Mouse (Mus musculus): ENCODE measurements around the gene Gsdmc3. TPM values are rescaled to one million over a fixed set of nuclear protein-coding genes. Genes with fewer than 3 reads are reported as not detected.
"Not testable (repeated sequence)": the region's sequence is repeated elsewhere in the genome, so short reads cannot be mapped to it uniquely, and the experiment has no call there.

Gsdmc3 gene
- polyA plus RNA-seq, 1 experiment from 2014 or later = not detected

DNA sequence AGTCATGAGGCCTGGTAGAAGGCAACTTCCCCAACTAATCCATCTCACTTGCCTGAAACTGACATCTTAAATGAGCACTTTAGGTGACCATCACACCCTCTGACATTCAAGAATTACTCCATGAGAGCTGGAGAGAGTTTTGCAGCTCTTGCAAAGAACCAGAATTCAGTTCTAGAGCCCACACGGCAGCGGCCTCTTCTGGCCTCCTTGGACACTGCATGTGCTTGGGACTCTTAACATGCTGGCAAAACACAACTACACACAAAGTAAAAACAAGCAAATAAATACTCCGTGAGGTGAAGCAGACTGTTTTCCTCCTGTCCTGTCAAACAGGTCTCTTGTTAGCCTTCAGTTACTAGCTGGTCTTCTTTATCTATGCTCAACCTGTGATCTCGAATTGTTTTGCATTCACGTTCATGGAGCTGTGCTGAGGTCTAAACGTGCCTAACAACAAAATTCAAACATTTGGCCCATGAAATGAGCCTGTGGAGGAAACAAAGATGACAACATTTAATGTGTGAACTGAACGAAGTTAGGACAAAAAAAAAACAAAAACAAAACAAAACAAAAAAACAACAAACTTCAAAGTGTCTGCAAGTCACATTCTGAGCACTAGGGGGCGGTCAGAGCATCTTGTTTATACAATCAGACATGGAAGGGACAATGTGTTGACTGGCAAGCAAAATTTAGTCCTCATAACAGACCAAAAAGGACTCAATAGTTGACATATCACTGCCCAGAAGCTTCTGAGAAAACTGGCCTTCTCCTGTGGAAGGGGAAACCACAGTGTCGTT lies 17.4 kb upstream of the Gsdmc3 start:
- H3K4me2 ChIP-seq (ENCODE audit: low read depth, low read length); H3K27me3 ChIP-seq (ENCODE audit: control insufficient read depth, insufficient read depth, low read length); H3K27ac ChIP-seq (replicated peaks; ENCODE audit: low read depth, low read length); H3K9ac ChIP-seq (replicated peaks; ENCODE audit: low read length); H3K4me3 ChIP-seq (ENCODE audit: low read depth, low read length); ATAC-seq (replicated peaks; ENCODE audit: insufficient number of reproducible peaks, low FRiP score, low TSS enrichment, low read depth); H3K36me3 ChIP-seq (replicated peaks; ENCODE audit: control insufficient read depth, insufficient read depth, low read depth, low read length); H3K9me3 ChIP-seq (replicated peaks; ENCODE audit: control insufficient read depth, low read length); H3K4me1 ChIP-seq (ENCODE audit: control insufficient read depth, insufficient read depth, low read length): not testable (repeated sequence)
- WGBS = 34% methylated on average over 9 of the region's 9 CpGs
- DNase-seq (ENCODE audit: low spot score) = peak; percentile 57

DNA sequence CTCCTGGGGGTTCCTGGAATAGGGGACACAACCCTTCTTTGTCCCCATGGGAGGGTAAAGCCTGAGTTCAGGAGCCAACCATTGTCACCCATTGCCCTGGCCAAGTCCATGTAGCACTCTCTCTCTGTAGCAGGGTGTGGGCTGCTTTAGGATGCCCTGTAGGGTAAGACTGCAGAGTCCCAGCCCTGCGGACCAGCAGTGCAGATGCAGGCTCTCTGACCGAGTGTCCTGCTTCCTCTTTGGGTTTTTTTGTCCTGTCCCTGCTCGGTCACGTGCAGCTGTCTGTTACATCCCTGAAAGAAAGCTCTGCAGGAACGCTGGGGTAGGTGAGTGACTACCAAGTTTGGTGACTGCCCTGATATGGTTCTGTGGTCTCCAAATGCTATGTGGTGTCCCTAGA lies 10.1 kb upstream of the Gsdmc3 start:
- not testable (repeated sequence) for H3K4me1 ChIP-seq (ENCODE audit: control insufficient read depth, insufficient read depth, low read length); DNase-seq (ENCODE audit: low spot score); ATAC-seq (replicated peaks; ENCODE audit: insufficient number of reproducible peaks, low FRiP score, low TSS enrichment, low read depth); H3K27ac ChIP-seq (replicated peaks; ENCODE audit: low read depth, low read length); H3K9ac ChIP-seq (replicated peaks; ENCODE audit: low read length); H3K27me3 ChIP-seq (ENCODE audit: control insufficient read depth, insufficient read depth, low read length); H3K4me2 ChIP-seq (ENCODE audit: low read depth, low read length); H3K4me3 ChIP-seq (ENCODE audit: low read depth, low read length); H3K36me3 ChIP-seq (replicated peaks; ENCODE audit: control insufficient read depth, insufficient read depth, low read depth, low read length); H3K9me3 ChIP-seq (replicated peaks; ENCODE audit: control insufficient read depth, low read length)
- 81% methylated on average over 4 of the region's 5 CpGs for WGBS

DNA sequence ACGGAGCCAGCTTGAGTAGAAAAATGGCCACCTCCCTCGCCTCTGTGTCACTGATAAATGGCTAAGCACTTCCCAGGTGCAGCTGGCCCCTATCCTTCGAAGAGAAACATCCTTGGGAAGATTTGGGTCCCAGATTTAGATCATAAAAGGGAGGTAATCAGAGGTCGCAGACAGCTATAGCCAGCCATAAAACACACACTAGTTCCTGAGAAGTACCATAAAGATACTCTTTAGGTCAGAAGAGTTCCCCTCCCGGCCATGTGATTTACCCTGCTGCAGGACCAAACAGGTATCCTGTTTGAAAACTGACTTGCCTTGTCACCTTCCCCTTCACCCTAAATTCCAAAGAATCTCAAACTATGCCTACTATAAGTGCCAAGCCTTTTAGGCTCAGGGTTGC lies 9.6 kb upstream of the Gsdmc3 start:
- not testable (repeated sequence) for H3K9ac ChIP-seq (replicated peaks; ENCODE audit: low read length); ATAC-seq (replicated peaks; ENCODE audit: insufficient number of reproducible peaks, low FRiP score, low TSS enrichment, low read depth); DNase-seq (ENCODE audit: low spot score); H3K27me3 ChIP-seq (ENCODE audit: control insufficient read depth, insufficient read depth, low read length); H3K9me3 ChIP-seq (replicated peaks; ENCODE audit: control insufficient read depth, low read length); H3K4me2 ChIP-seq (ENCODE audit: low read depth, low read length); H3K4me1 ChIP-seq (ENCODE audit: control insufficient read depth, insufficient read depth, low read length); H3K27ac ChIP-seq (replicated peaks; ENCODE audit: low read depth, low read length); H3K4me3 ChIP-seq (ENCODE audit: low read depth, low read length); H3K36me3 ChIP-seq (replicated peaks; ENCODE audit: control insufficient read depth, insufficient read depth, low read depth, low read length)
- WGBS = no CpG with 5 or more reads among the region's 5 CpGs

DNA sequence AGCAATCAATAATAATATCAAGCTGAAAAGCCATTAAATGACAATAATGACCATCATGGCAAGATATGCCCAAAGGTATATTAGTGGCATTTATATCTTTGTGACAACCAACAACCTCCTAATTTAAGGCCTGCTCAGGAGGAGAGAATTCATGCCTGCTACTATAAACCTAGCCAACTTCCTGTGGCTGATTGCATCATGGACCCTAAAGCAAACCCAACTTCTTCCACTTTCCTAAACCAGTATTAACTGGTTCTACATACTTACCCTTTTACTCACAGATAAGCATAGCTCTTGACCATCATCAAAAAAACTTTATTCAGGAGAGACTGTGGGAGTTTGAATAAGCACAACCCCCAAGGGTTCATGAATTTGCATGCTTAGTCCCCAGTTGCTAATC lies 2.2 kb downstream of the Gsdmc3 start:
- H3K9ac ChIP-seq (replicated peaks; ENCODE audit: low read length); H3K27ac ChIP-seq (replicated peaks; ENCODE audit: low read depth, low read length); H3K36me3 ChIP-seq (replicated peaks; ENCODE audit: control insufficient read depth, insufficient read depth, low read depth, low read length); H3K4me3 ChIP-seq (ENCODE audit: low read depth, low read length); H3K27me3 ChIP-seq (ENCODE audit: control insufficient read depth, insufficient read depth, low read length); H3K9me3 ChIP-seq (replicated peaks; ENCODE audit: control insufficient read depth, low read length); DNase-seq (ENCODE audit: low spot score); H3K4me2 ChIP-seq (ENCODE audit: low read depth, low read length); ATAC-seq (replicated peaks; ENCODE audit: insufficient number of reproducible peaks, low FRiP score, low TSS enrichment, low read depth); H3K4me1 ChIP-seq (ENCODE audit: control insufficient read depth, insufficient read depth, low read length): not testable (repeated sequence)

DNA sequence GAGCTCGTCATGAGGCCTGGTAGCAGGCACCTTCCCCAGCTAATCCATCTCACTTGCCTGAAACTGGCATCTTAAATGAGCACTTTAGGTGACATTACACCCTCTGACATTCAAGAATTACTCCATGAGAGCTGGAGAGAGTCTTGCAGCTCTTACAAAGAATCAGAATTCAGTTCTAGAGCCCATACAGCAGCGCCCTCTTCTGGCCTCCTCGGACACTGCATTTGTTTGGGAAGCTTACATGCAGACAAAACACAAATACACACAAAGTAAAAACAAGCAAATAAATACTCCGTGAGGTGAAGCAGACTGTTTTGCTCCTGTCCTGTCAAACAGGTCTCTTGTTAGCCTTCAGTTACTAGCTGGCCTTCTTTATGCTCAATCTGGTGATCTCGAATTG lies 16.4 kb downstream of the Gsdmc3 start:
- not testable (repeated sequence) for H3K27me3 ChIP-seq (ENCODE audit: control insufficient read depth, insufficient read depth, low read length); ATAC-seq (replicated peaks; ENCODE audit: insufficient number of reproducible peaks, low FRiP score, low TSS enrichment, low read depth); H3K4me2 ChIP-seq (ENCODE audit: low read depth, low read length); H3K36me3 ChIP-seq (replicated peaks; ENCODE audit: control insufficient read depth, insufficient read depth, low read depth, low read length); H3K27ac ChIP-seq (replicated peaks; ENCODE audit: low read depth, low read length); H3K9me3 ChIP-seq (replicated peaks; ENCODE audit: control insufficient read depth, low read length); H3K4me1 ChIP-seq (ENCODE audit: control insufficient read depth, insufficient read depth, low read length); H3K4me3 ChIP-seq (ENCODE audit: low read depth, low read length); H3K9ac ChIP-seq (replicated peaks; ENCODE audit: low read length)
- peak; percentile 43 for DNase-seq (ENCODE audit: low spot score)
- 48% methylated on average over 5 of the region's 5 CpGs for WGBS

Other genes starting within 250 kb of the Gsdmc3 start
- gene Gsdmc2, start 33.4 kb downstream of the Gsdmc3 start, polyA plus RNA-seq (2014; fragmentation: Nextera tagmentation; extraction: Ambion mirVana) = not detected in 2 replicates
- gene Gsdmc4, start 33.7 kb upstream of the Gsdmc3 start, polyA plus RNA-seq (2014; fragmentation: Nextera tagmentation; extraction: Ambion mirVana) = 0.14 TPM in 1 of 2 replicates, not detected in the other
- 91.0 and 104 TPM in 2 replicates for gene Fam49b, start 181.9 kb upstream of the Gsdmc3 start, polyA plus RNA-seq (2014; fragmentation: Nextera tagmentation; extraction: Ambion mirVana)